Mouse (Mus musculus) right cerebral cortex, postnatal 10 days (tissue): ENCODE measurements at regions not wholly inside any gene's neighbourhood (a gene's known extent, or its start where the extent isn't known, plus 50 kb on each side); places are given as distances from the start of the nearest gene placed in this dataset.

Experiments used
- DNase-seq, 2 experiments: peaks; one replicate each; pipeline ENCODE4 v3.0.0; 2021; ENCODE audit warnings: low spot score in 2 of 2

DNA sequence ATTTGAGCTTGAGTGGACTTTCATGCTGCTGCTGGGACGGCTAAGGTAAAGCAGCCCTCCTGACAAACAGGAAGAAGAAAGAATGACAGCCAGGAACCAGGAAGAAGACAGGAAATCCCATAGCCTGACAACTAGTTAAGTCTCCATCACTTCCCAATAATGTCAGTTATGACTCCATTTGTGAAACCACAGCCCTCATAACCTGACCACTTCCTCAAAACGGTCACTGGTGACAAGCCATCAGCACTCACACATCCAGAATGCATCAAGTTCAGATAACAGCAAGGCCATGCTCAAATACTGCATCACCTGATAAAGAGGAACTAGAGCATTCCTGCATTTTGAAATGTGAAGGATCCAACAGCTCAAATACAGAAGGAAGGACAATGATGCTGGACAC, 288.3 kb downstream of the Zfp706 start:
- no peak for DNase-seq

DNA sequence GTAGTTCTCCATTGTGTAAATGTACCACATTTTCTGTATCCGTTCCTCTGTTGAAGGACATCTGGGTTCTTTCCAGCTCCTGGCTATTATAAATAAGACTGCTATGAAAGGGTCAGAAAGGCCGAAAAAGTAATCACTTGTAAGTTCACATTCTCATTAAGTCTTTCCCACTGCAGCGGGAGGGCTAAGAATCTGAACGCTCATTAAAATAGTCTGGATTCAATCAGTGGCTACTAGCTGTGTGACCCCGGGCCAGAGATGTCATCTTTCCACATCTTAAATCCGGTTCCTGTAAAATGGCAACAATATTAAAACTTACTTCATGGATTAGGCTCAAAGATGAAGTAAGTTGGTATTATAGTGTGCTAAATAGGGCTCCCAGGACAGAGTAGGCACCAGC, 289.7 kb downstream of the Zfp706 start:
- no peak for DNase-seq

DNA sequence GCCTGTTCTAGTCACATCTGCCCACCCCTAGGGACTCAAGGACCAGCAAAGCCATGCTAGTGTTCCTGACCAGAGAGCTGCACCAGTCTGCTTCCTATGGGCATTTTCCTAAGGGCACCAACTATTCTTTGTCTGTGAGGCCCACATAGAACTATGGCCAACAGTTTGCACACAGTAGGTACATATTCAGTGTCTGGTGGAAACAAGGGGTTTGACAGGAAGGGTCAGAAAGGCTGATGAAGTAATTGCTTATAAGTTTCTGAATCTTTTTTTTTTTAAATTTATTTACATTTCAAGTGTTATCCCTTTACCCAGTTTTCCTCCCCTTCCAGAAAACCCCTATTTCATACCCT, 290.9 kb downstream of the Zfp706 start:
- DNase-seq, result no peak

DNA sequence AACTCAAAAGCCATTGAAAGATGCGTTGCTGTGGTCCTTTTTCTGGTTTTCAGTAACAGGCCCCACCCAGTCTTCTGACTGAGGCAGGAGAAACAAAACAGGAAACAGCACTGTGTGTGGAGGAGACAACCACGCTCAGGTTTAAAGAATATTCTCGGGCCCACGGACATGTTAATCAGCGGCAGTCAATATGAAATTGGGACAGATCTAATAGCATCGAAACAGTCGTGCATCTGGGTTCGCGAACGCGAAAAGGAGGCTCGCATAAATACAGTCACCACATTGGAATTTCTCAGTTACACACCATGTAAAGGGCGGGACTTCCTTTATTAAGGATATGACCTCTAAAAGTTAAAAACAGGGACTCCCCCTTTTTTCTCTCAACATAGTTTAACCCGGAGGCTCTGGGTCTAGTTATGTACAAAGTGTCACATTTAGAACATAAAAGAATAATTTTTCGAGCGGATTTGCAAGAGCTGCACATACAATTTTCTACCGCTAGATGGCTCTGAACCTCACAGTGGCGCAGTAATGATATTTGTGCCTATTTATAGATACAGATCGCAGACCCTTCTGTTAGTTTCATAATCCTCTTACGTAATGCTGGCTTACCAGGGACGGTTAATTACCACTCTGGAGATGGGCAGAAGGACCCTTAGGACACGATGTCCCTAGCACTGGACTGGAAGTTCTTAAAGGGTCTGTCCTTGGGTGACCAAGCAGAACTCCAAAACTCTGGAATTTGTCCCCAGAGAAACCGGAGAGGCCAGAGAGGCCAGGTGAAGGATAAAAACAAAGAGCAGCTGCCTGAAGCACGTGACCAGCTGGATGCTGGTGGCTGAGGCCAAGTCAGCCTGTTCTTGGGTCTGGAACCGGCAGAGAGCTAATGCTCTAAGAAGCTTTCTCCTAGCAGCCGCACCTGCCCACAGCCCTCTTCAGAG, 291.6 kb downstream of the Zfp706 start:
- DNase-seq, result peak; percentile 78 to 81

DNA sequence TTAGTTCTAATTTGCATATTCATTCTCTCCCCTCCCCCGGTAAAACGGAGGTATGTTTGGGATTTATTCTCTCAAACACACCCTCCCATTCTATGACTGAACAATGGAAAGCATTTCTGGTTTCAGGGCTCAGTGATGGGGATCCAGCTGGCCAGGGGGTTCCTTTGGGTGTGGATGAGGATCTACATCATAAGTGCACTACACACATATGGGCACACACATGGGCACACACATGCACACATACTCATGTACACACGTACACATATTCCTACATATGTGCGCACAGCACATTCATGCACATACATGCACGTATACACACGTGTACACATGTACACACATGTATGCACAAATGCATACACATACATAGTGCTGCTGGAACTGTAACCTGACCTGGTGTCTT, 292.4 kb downstream of the Zfp706 start:
- DNase-seq, result no peak

DNA sequence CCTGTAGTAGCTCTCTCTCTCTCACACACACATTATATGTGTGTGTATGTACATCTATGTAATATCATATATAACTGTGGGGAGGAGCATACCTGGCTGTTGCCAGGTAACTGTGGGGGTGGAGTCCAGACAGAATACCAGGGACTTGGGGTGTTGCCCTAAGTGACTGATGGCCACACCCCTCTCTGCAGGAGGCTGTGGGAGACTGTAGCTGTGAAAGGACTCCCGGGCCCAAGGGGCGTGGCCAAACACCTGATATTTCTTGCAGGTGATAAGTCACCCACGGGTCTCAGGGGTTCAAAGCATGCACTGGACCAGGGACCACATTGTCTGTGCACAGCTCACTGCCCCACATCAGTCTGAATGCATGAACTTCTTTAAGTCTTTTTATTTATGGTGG, 297.8 kb downstream of the Zfp706 start:
- no peak for DNase-seq

DNA sequence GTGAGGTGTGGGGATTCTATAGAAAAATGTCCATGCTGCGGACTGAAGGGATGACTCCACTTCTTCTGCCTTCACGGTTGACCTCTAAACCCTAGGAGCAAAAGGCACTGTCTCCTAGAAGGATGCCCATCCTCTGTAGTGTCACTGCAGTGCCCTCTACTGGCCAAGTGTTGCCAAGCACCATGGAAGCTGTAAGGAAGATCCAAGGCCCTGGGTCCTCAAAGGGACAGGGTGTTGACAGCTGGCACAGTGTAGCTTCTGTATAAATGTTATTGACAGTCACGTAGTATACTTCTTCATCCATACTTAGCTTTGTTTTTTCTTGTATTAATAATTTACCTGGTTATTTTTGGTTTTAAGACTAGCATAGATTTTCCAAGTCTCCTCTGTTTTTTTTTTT, 299.1 kb downstream of the Zfp706 start:
- DNase-seq, result peak; percentile 62 to 80

DNA sequence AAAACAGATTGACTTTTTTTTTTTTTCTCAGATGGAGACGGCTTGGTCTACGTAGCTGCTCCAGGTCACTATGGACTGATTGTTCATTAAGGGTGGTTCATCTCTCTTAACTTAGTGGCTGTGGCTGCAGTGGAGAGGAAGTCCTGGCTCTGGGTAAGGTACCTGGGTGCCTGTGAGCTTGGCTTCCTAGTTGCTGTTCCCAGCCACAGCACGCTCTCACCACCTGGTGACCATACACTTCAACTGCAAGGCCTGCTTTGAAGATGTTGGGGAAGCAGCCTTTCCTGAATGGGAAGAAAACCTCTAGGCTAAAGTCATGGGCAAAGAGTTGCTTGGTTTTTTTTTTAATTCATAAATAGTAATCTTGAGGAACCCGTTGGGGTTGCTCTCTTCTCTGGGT, 301.6 kb downstream of the Zfp706 start:
- DNase-seq, result peak; percentile 73 to 78

DNA sequence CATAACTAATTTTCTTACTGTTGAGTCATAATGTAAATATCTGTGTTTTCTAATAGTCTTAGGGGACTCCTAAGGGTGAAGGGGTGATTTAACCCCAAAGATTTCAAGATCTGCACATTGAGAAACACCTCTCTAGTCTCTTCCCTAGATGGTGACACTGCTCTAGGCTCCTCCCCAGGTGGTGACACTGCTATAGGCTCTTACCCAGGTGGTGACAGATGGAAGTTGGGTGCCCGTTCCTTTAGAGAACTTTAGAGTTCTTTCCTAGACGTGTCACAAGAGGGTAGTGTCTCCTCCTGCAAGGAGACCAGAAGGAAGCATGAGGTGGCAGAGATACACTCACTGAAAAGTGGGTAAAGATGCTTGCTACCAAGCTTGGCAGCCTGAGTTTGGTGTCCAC, 302.2 kb downstream of the Zfp706 start:
- no peak for DNase-seq

DNA sequence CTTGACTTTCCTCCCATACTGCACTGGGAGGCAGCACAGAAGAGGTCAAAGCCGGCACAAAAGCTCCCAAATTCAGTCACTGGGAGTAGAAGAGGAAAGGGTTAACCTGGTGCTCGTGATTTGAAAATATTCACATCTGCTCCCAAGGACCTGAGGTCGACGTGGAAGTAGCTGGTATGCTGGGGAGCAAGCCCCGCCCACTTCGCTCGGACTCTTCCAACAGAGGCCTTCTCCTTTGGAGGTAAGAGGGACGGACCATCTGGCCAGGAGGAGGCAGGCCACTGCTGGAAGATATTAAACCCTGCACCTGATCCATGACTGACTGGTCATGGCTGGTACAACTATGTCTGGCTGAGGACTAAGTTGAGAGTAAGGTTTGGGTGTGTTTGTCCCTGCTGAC, 305.7 kb downstream of the Zfp706 start:
- DNase-seq, result no peak

DNA sequence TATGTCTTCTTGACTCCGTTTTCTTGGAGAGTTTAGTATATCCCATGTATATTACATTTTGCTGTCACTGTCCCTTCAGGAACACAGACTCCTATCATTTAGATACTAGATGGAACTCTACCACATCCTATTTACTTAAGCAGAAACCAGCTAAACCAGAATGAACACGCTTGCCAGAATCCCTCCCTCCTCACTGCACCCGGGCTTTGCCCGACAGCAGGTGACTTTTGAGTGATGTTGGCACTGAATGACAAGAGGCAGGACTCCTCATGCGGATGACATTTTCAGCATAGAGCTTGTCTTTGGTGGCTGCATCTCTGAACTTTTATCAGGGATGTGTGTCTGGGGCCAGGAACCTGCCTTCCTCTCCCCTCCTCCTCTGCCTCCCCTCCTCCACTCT, 307.4 kb downstream of the Zfp706 start:
- DNase-seq, result no peak

DNA sequence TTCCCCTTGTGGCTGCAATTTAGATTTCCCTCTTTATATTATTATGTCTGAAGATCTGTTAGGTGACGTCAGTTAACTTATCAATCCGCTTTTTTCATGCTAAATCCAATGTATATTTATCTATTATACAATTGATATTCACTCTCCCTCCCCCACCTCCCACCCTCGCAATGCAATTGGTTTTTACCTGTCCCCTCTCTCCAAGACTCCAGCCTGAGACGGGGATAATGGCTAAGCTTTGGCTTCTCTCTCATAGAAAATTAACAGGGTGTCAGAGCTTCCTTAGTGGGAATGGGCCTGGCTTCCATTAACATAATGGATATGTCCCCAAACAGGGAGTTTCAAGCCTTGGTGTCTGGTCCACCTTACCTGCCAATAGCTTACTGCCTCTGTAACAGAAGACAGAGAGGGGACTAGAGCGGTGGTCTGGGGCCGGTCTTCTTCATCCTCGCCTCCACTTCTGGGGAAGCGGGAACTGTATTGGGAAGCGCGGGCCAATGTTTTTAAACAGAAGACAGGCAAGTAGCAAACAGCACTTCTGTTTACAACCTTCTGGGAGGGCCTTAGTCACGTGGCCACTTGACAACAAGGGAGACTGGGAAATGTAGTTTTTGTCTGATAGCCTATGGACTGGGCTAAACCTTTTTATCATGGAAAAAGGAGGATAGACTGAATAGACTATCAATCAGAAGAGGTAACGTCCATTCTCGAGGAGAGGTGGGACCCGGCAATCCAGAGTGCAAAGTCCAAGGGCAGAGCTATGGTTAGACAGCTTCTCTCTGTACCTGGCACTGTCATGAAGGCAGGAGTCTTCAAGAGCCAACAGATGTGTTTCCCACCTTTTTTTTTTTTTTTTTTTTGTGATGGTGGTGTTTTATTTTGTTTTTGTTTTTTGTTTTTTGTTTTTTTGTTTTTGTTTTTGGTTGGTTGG, 312.1 kb downstream of the Zfp706 start:
- peak; percentile 47 to 66 for DNase-seq

DNA sequence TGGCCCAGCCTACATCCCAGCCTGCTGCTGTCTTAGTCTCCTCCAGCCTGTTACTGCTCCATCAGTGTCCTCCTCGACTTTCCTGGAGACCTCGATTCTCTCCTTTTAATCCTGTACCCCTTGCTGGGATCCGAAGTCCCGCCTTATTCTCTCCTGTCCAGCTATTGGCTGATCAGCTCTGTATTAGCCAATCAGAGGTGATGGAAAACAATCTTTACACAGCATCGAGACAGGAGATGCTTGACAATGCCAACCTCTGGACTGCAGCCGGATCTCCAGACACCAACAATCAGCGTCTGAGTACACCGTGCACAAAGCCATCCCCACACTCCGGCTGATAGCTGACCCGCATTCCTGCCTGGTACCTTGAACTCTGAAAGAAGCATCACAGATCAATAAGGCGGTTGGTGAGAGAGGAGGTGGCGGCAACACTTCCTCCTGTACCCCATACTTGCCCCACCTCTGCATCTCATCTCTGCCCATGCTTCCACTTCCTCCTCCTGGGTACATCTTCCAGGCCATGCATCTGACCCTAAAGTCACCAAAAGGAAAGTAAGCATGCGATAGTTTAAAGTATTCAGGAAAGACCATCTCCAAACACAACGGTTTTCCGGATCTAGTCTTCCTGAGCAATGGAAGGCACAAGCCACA, 316.4 kb downstream of the Zfp706 start:
- no peak for DNase-seq

DNA sequence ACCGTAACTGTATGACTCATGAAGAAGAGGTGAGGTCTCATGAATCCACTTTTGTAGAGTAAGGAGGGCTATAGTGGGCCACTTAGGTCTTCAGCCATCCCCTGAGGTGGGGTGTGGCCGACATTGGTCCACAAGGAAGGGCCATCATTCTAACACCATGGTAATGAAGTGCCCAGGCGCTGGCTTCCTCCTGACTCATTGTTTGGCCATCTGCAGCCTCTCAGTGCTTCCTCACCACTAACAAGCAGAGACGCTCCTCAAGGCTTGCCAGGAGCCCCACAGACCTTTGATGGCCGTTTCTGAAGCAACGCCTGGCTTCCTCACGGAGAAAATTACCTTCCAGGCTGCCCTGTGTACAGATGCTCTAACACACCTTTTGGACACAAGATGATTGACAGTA, 317.7 kb downstream of the Zfp706 start:
- no peak for DNase-seq

DNA sequence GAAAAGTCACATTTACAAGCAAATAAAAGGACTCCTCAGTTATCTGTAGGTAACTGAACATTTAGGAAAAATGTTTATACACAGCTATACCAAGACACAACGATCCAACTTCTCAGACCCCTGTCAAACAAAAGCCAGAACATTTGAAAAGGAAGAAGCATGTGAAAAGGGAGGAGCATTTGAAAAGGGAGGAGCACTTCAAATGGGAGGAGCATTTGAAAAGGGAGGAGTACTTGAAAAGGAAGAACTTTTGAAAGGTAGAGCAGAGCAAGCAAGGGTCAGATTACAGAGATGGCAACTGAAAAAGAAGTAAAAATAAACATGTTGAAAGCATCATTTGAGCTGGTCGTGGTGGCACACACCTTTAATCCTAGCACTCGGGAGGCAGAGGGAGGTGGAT, 318.3 kb downstream of the Zfp706 start:
- no peak for DNase-seq

DNA sequence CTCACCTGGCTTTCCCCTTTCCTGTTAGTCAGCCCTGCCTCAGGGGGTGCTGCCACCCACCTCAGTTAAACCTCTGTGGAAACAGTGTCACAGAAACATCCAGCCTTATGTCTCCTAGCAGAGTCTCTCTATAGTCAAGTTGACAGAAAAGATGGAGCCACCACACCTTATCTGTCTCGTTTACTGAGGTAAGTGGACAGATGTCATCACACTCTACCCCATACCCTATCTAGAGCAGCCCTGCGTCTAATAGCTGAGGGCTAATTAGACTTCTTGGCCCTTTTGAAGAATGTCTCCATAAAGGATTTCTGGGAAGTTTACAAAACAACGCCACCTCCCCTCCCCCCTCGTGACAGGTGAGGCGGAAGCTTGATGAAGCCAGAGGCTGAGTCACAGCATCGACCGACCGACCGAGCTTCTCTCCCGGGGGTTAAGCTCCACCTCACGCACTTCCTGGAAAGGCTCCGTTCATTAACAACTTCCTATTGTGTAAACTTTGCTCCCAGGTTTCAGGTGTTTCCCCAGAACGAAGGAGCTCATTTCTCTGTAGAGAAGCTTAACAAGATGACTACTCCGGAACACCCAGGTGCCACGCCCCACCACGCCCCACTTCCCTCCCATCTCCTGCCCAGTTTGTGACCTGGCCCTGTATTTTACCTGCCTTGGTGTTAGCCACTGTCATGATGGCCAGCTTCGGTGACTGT, 319.4 kb downstream of the Zfp706 start:
- DNase-seq, result no peak

DNA sequence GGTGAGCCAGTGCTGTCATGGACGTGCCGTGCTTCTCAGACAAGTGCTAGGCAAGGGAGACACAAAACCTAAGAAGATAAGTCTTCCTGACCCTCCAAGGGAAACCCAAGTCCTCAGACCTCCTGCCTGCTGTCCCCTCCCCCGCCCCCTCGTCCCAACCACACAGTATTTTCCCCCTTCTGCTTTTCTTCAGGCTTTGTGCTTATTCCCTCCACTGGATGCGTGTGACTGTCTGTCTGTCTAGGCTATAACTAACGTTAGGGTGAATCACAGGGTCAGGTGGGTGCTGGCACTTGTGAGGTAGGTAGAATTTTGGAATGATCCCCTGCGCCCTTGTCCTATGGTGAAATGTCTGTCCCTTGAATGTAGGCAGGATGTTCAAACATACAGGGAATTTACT, 322.9 kb downstream of the Zfp706 start:
- DNase-seq, result no peak

DNA sequence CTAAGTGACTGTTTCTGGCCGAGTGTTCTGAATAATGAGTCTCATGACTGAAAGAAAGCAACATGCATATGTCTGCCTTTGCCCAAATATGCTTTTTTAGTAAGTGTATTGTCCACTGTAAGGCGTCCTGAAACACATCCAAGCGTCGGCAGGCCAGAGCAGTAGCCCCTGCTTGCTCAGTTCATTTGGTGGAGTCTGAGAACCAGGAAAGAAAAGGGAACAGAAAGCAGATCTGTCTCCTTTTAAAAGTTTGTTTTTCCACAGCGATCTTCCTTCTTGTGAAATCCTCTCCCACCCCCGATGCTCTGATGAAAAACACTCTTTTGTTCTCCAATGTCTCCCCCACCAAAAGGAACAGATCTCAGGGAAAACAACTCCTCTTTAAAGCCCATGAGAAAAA, 324.7 kb downstream of the Zfp706 start:
- no peak for DNase-seq

DNA sequence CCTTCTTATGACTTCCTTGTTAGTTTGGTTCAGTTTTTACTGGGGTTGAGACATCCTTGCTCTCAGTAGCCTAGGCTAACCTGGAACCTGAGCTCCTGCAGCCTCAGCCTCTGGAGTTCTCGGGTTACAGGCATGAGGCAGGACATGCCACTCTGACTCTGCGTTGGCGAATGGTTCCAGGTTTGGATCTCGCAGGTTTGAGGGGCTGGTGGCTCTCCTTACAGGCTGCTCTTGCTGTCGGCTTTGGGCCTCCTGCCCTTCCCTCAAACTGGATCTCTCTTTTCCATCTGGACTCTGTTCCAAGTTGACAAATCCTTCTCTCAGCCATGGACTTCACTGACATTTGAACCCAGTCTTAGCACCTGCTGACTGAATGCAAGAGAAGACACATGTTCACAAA, 325.4 kb downstream of the Zfp706 start:
- DNase-seq, result no peak

DNA sequence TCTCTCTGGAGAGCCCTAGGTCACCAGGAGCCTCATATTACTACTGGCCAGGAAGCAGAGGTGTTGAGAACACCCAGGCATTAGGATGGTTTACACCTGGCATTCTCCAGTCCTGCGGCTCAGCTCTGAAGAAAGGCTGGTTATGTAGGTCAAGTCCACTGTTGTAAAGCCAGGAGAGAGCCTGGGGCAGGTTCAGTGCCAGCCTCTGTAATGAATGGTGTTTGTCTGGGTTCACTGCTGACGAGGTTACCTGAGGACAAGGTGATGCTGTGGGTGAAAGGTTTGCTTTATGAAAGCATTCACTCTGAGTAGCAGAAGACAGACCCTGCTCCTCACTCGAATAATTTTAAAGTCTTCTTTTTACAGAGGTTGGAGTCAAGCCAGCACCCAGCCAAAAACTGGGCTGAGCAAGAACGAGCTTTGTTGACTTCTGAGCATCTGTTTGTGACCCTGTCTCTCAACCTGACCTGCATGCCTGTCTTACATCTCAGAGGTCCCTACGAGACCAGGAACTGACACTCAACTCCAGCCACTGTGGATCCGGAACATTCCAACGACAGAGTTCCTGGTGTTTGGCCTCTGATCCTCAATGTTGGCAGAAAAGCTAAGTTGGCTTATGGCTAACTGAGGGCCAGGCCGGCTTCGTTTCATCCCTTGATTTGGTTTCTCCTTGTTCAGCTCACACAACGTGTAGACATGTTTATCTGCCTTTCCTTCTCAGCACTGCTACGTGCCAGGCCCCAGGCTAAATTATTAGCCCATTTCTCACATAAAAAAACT, 327.0 kb downstream of the Zfp706 start:
- DNase-seq, result no peak

DNA sequence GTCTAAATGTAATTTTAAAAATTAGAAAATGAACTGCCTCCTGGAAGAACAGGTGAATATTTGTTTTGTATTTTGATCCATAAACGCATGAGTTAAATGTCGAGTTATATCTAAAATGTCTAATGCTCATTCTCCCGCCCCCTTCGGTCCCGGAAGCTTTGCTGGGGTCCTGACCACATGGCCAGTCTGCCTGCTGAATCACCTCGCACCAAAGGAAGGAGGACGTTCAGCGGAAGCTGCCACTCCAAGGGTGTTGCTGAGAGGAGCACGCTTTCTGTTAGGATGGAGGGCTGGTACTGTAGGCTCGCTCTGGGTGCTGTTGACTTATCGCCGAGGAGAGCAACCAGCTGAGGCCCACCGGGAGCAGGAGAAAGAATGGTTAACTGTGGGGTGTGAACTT, 328.0 kb downstream of the Zfp706 start:
- DNase-seq, result no peak
